Mouse (Mus musculus) CD8-positive naive resting alpha-beta T cell, adult 57 days (primary cell): ENCODE data around the gene Hspb3. TPM values are rescaled to one million over a fixed set of nuclear protein-coding genes. Genes with fewer than 3 reads are reported as not detected.

Experiments used
- total RNA-seq: library from RNA; stranded (reverse); gene quantifications from one replicate; pipeline ENCODE4 v1.2.4, GENCODE M21; 2023

Gene Hspb3
- total RNA-seq: not detected

GRCm38 (mm10) chr13:113663151-113663779 lies at the start of gene Hspb3:
TSS of gene Hspb3 (minus strand) at chr13:113663676.

GRCm38 (mm10) chr13:113617891-113618823 lies 45.3 kb downstream of the Hspb3 start, which contains the start of gene Snx18:
TSS of gene Snx18 (minus strand) at chr13:113618564.

Other genes starting within 250 kb of the Hspb3 start
- 32.5 TPM for gene Snx18, start 45.1 kb downstream of the Hspb3 start, total RNA-seq
- gene Arl15, start 130.8 kb upstream of the Hspb3 start, total RNA-seq: 13.4 TPM